Mouse (Mus musculus) retina, postnatal 7 days (tissue): ENCODE results near the gene Ddx6.
A peak's percentile ranks its signal among the peaks of the same experiment; 100 is the strongest.
"Not testable (repeated sequence)": the region's sequence is repeated elsewhere in the genome, so short reads cannot be mapped to it uniquely, and the experiment has no call there.

Experiments used
- DNase-seq: peaks from one replicate; pipeline ENCODE4 v3.0.0-alpha.2; 2012; ENCODE audit warnings: low read depth, low spot score

Ddx6 gene

DNA sequence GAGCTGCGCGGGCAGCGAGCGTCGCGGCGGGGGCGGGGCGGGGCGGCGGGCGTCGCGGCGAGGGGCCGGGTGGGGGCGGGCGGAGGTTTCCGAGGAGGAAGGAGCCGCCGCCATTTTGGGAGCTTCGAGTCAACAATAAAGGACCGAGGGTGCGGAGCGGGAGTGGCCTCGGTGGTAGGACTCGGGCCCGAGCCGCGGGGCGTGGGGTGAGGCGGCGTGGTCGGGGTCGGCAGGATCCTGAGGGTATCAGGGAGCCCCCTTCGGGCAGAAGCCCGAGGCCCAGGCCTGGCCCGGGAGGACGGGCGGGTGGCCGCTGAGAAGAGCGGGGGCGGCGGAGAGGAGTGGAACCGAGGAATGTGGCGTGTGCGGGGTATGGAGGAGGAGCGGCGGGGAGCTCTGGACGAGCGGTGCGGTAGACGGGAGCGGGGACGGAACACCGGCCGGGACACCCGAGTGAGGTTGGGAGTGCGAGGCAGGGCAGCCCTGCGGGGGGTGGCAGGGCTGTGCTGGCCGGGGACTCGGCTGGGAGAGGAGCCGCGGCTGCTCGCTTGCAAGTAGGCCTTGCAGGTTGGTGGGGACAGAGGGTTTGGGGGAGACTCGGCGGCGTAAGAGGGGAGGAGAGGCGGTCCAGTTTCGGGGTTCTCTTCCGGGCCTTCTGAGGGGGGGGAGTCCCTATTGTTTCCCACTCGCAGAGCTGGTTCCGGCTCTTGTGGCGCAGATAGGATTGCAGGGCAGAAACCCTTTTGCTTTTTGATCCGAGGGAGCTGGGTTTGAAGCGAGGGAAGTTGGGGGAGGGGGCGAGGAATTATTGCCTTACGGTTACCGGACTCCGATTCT lies at the start of gene Ddx6:
Gene Ddx6, plus strand, starts transcription at position 114 of the 837 bp plus-strand sequence.
- DNase-seq, result peak; percentile 27

GRCm38 (mm10) chr9:44561597-44561996 lies 43.1 kb upstream of the Ddx6 start, which contains the start of gene Cxcr5:
Cxcr5 (minus strand) TSS chr9:44561877.
- no peak for DNase-seq

- DNase-seq, result no peak
Observed at GRCm38 (mm10) chr9:44562936-44563335, 41.8 kb upstream of the Ddx6 start.

GRCm38 (mm10) chr9:44565367-44565766 lies 39.3 kb upstream of the Ddx6 start:
- DNase-seq, result peak; percentile 4

DNA sequence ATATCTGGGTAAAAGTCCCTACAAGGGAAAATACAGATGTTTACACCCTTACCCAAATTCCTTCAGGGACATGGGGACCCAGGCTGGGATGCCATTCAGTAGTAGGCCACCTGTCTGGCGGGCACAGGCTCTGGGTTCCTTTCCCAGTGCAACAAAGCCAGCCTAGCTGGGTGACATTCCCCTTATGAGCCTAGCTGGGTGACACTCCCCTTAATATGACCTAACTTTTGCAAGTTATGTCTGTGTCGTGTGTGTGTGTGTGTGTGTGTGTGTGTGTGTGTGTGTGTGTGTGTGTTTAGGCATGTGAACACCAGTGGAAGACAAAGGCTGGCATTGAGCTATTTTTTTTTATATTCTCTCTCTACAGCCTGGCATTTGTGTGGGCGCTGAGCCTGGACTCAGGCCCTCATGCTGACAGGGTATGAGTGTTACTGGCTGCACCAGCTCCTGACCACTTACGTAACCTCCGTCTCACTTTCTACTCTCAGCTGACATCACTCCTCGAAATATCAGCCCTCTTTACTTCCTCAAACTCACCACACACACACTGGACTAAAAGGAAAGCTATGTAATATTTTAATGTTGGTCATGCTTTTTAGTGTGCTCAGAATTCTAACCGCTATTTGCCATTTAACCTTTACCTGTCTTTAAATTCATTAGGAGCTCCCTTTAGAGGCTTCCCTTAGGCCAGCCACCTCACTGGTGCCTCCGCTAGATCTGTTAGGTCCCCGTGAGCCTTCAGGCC lies 37.2 kb upstream of the Ddx6 start:
- DNase-seq, result no peak

- DNase-seq, result no peak
Observed at GRCm38 (mm10) chr9:44568083-44568455, 36.6 kb upstream of the Ddx6 start.

- DNase-seq, result no peak
Observed at GRCm38 (mm10) chr9:44570939-44571382, 33.7 kb upstream of the Ddx6 start.

DNA sequence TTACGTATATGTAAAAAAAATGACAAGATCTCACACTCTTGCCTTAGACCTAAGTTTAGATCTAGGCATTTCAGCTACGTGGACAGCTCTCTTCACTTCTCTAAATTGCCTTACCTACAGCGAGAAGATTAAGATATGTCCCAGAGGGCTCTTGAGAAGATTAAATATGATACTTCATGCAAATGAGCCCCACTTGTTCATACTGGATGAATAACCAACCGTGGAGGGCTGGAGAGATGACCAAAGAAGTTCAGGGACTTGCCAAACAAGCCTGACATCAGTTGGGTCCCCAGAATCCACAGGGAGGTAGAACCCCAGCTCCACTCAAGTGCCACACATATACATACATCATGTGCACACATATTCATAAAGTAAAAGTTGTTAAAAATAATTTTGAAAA lies 31.4 kb upstream of the Ddx6 start:
- DNase-seq, result no peak

DNA sequence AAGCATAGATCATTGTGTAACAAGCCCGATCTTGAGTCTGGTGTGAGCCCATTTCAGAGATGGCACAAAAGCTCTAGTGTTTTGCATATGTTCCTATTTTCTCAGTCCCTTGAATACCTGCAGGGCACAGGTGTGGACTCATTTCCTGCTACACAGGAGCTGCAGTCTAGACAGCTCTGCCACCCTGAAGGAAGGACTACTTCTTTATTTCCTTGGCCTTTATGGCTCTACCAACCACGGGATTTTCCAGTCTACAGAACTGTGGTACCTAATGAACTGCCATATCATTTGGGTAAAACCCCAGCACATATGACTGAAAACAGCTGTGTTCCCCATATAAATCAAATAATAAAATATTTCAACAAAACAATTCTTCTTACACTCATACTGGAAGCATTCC lies 29.6 kb upstream of the Ddx6 start:
- no peak for DNase-seq

DNA sequence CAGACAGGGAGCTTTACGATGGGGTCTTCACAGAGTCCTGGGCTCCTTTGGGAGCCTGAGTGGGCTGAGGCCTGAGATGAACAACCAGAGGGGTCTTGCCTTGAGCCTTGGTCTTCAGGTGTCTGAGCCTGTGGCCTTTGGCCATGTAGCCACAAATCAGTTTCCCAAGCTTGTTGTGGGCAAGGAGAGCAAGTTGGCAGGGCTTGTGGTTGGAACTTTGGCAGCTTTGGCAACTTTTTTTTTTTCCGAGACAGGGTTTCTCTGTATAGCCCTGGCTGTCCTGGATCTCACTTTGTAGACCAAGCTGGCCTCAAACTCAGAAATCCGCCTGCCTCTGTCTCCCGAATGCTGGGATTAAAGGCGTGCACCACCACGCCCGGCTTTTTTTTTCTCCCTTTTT lies 28.6 kb upstream of the Ddx6 start:
- not testable (repeated sequence) for DNase-seq

DNA sequence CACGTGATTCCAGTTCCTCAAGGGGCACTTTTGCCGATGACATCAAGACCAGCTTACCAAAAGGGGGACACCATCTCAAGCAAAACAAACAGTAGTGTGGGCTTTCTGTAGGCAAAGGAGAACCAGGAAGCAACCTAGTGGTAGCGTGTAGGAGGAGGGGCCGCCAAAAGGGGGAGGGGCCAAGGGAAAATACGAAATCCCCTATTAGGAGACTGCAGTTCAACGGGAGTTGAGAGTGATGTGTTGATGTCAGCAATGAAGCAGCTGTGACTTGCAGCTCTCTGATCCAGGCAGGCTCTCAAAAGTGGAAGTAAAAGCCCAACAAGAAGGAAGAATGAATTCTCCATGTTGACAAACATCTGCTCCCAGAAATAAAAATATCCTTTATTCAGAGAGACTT lies 25.3 kb upstream of the Ddx6 start:
- no peak for DNase-seq

DNA sequence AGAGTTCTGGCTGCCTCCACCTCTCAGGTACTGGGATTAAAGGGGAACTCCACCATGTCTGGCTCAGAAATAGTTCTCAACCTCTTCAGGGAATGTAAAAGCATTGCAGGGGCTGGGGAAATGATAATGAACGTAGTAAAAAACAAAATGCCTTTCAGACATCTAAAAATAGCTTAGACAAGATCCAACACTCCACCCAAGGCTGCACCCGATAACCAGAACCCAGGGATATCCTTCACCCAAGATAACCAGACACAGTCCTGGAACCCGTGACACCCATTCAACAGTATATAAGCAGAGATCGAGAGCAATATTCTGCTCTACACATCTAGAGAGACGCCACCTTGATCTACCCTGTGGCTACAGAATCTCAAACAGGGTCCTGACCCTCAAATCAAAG lies 24.6 kb upstream of the Ddx6 start:
- DNase-seq, result no peak

- DNase-seq, result no peak
Observed at GRCm38 (mm10) chr9:44581423-44581822, 23.3 kb upstream of the Ddx6 start.

DNA sequence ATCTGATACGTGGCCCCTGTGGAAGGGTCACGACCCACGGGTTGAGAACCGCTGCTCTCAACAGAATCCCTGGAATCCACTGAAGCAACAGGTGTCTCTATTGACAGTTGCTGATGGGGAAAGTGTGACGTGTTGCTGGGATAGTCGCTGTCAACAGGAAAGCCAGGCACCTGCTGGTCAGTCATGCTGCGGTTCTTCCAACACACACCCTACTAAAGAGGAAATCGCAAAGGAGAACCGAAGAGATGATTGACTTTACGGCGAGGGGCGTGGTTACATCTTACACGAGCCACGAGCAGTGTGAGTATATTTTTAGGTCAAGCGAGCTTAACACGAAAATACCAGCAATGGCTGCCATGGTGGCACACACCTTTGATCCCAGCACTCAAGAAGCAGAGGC lies 22.3 kb upstream of the Ddx6 start:
- no peak for DNase-seq

DNA sequence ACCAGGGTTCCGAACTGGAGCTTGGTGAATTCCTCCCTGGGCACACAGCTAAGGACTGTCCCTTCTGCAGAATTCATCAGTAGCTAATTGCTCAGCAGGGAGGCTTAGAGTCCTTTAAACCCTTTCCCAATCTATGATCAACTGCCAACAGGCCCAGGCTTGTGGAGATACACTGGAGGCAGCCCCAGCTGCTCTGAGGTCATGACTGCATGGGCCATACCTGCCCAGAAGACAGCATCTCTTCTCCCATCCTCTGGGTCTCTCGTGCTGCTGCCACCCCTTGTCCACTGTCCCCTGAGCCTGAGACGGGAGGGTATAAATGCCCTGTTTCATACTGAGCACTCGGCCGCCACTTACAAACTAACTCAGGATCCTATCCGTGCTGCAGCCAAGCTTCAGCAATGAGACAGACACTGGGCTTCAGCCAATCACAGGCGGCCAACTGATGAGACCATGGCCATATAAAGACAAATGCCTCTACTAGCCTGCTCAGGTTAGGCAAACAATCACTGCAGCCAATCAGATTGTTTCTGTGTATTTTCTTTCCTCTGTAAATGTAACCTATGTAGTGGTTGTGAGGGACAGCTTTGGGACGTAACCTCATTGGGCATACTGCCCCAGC lies 17.9 kb upstream of the Ddx6 start:
- DNase-seq, result no peak

- no peak for DNase-seq
Observed at GRCm38 (mm10) chr9:44587262-44588160, 17.2 kb upstream of the Ddx6 start.

- no peak for DNase-seq
Observed at GRCm38 (mm10) chr9:44588605-44589004, 16.1 kb upstream of the Ddx6 start.

DNA sequence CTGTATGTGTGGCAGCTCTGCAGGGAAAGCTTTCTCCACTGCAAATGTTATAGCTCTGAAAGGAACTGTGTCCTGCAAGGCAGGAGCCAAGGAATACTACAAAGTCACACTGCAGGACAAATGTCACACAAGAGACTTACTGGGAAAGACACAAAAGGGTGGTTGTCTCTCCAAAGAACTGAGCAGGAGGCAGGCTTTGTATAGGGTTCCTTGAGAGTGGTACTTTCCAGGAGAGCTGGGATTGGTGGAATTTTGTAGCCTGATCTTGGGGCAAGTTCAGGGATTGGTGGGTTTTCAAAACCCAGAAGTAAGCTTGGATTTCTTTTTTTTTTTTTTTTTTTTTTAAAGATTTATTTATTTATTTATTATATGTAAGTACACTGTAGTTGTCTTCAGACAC lies 15.6 kb upstream of the Ddx6 start:
- no peak for DNase-seq

- no peak for DNase-seq
Observed at GRCm38 (mm10) chr9:44590969-44591368, 13.7 kb upstream of the Ddx6 start.

- DNase-seq, result no peak
Observed at GRCm38 (mm10) chr9:44591595-44592188, 13.0 kb upstream of the Ddx6 start.

GRCm38 (mm10) chr9:44593221-44593620 lies 11.5 kb upstream of the Ddx6 start:
- DNase-seq, result no peak
